Mouse (Mus musculus): ENCODE results near the gene Trpm4.
A peak's percentile ranks its signal among the peaks of the same experiment; 100 is the strongest.
"Not testable (repeated sequence)": the region's sequence is repeated elsewhere in the genome, so short reads cannot be mapped to it uniquely, and the experiment has no call there.

Trpm4 gene

DNA sequence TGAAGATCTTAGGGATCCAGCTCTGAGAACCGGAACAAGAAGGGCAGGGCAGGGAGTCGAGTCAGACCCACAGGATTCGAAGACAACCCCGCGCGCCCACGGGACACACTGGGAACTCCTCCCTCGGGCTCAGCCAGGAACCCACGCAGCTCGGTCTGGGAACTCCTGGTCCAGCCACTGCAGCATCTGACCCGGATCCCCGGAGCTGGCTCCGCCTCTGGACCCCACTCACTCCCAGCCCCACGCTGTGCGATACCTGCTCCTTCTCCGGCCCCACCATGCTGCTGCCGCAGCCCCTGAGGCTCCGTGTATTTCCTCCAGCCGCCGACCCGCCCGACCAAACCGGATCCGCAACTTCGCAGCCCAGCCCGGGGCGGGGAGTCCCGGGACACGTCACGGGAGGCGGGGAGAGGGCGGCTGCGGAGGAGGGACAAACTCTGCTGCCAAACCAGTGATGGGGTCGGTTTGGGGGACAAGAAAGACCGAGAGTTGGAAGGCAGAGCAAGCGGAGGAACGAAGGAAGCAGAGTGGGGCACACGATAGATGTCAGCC lies at the start of gene Trpm4:
TSS of gene Trpm4 (minus strand) at position 350 of the 552 bp plus-strand sequence.
- peak; percentile 87 for DNase-seq (ENCODE audit: low spot score)

DNA sequence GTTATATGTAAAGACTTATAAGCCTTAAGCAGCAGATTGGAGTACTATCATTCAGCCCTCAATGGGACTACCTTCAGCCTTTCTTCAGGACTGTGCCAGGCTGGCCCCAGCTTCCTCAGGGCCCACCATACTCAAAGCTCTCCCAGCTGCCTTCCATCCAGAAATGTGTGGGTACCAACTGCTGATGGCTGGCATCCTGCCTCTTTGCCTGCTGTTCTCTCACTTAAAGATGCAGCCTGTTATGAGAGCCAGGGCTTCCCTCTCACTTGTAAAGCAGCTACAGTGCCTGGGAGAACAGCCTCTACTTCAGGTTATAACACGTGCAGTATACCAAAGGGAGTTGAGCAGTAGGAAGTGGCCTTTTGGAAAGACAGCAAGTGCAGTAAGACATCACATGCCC lies 42.5 kb upstream of the Trpm4 start:
- no peak for DNase-seq (ENCODE audit: low spot score)

DNA sequence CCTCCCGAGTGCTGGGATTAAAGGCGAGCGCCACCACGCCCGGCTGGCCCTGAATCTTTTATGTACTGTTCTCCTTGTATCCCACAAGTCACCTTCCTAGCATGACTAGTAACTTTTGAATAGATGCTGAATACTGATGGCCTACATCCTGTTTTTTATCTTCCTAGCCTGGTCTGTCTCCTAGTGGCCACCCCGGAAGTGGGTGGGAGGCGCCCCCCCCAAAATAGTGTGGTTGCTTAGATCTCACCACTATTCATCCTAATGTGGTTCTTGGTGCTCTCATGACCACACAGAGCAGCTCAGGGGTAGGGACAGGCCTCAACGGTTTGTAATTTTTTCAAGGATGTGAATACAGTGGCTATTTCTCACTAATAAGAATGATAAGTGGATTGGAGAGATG lies 41.0 kb upstream of the Trpm4 start:
- no peak for DNase-seq (ENCODE audit: low spot score)

DNA sequence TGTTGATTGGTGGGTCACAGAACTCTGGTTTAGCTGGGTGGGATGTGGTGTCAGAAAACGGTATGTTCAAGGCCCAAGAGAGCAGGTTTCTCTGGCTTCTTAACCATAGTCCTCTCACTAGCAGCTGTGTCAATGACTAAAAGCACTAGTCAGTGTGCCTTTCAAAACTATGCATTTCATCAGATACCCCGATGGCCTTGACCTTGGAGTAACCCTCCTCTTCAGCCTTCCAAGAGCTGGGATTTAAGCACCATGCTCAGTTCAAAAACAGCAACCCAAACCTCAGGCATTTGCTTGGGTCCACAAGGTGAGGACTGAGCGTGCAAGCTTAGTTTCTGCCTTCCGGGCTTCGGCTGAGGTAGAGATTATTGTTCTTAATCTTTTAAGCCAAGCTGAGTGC lies 38.8 kb upstream of the Trpm4 start:
- no peak for DNase-seq (ENCODE audit: low spot score)

DNA sequence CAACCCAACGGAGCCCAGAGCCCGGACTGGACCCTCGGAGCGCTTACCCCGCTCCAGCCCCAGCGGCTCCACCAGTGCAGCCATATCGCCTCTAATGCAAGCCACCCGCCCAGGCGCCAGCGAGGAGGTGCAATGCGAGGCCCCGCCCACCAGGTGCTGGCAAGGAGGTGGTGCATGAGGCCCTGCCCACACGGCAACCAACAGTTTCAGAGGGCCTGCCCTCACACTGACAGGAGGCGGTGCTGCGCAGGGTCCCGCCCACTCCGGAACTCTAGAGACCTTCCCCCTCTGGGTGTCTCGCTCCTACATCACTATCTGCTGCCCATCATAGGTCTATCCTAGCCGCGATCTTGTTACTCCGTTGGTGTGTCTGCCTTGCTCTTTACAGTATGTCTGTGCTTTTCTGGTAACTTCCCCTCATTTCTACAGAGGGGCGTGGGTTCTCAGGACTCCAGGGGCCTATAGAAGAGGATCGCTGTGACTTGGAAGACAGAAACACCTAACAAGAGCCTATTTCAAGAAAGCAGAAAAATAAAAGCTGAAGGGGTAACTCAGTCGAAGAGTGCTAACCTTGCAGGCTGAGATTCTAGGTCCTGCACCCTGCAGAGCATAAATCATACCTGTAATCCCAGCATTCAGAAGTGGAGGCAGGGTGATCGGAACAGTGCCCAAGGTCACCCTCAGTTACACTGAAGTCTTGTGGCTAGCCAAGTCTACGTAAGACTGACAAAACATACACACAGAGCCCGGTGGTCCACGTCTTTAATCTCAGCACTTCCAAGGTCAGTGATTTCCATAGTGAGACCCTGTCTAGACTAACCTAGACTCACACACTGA lies 37.1 kb upstream of the Trpm4 start, which contains the start of gene Lin7b:
TSS of gene Lin7b (minus strand) at position 109 of the 837 bp plus-strand sequence.
- peak; percentile 89 for DNase-seq (ENCODE audit: low spot score)

DNA sequence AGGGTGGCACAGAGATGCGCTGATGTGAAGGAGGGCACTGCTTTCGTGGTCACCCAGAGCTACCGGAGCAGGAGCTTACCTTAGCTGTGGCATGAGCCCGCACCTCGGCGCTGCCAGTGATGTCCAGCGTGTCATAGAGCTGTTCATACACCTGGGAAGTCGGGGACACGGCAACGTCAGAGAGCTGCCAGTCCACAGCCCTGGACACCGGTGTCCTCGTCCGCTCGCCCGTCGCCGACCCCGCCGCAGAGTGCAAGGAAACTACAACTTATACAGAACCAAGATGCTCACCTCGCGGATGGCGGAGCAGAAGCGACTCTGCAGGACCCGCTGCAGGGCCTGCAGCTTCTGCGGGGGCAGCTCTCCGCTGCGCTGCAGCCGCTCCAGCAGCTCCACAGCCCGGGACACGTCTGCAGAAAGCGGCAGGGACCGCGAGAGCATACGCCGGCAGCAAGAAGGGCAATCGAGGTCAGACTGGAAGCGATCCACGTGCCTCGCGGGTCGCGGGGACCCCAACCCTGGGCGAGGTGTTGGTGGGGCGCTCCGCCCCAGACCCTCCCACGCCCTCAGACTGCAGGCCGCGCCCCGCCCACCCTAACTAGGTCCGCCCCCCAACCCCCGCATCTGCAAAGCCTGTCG lies 36.4 kb upstream of the Trpm4 start:
- DNase-seq (ENCODE audit: low spot score) = no peak

DNA sequence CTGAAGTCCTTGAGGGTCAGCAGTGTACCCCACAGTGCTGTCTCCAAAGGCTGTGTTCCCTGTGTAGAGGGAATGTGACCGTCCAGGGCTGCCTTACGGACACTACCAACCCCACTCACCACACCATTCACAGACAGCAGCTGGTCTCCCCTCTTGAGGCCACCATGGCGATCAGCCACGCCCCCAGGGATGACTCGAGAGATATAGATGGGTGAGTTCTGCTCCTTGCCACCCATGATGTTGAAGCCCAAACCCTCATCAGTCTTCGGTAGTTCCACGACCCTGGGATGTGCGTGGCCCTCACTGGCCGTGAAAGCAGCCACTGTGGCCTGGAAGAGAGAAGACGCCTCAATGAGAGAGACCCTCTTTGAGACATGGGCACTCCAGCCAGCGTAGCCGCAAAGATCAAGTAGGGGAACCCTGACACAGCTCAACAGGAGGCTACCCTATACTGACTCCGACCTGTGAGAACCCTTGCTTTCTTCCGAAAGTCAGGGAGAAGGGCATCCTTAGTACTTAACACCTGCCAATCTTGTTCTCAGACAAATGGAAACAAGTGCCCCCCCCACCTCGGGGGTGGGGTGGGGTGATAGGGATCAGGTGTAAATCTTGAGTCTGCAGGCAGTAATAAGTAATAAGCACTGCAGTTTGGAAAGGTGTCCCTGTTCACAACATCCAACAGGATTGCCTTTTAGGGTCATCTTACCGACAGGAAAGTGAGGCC lies 35.6 kb upstream of the Trpm4 start:
- no peak for DNase-seq (ENCODE audit: low spot score)

DNA sequence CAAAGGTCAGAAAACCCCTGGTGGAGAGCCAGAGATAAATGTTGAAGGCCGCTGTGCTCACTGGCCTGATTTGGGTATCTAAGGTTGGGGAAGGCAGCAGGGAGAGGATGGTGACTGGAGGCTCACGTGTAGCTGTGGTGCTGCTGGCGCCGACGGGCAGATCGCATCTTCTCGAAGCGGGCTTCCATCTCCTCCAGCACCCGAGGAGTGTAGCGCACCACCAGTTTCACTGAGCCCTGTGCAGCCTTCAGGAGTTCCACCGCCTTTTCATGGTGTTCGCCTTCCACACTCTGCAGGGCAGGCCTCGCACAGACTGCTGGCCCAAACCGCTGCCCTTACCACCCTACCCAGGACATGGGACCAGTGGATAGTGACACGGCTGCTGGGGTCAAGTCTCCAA lies 34.6 kb upstream of the Trpm4 start:
- no peak for DNase-seq (ENCODE audit: low spot score)

DNA sequence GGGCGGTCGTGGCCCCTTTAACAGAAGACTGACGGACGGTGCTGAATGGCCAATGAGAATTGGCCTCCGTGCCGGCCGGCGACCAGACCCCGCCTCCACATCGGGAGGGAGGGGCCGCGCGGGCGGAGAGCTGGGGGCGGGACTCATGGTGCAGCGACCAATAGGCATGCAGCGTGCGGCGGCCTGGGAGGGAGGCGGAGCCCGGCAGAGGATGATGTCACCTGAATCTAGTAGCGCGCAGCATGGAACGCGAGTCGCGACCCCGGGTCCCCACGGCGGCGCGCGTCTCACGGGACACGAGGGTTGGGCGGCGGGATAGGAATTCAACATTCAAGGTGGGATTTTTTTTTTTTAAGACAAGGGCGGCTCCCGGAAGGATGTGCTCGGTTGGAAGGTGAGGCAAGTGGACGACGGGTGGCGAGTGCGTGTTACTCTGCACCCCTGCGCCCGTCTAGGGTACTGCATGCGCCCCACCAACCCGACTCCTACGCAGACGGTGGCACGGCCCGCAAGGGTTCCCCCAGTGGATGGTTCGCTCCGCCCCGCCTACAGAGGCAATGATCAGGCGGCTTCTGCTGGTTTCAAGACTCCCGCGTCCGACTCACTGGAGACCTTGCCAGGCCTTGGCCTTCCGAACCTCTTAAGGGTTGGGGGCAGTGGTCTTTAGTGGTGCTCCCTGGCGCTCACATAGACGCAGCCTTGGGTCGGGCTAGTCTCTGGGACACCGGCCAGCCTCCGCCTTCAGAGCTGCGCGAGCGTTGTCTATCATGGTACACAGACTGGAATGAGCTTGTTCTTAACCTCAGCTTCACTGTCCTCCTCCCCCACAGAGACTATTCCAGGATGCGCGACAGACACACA lies 33.7 kb upstream of the Trpm4 start:
- DNase-seq (ENCODE audit: low spot score) = peak; percentile 98

DNA sequence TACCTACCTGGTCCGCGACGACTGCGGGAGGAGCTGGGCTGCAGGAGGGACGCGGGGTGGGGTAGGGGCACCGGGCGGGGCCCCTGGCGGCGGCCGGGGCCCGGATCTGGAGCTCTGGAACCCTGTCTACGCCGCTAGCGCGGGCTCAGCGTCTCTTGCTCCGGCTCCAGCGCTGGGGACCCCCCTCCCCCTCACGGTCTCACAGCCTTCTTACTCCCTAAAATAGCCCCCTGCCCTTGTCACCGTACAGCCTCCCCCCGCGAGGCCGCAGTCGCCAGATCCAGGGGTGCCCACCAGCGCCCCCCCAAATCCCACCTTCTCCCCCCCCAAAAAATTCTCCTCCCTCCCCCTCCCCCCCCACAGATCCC lies 33.1 kb upstream of the Trpm4 start, which contains the start of gene Ppfia3:
TSS of gene Ppfia3 (minus strand) at position 368 of the 368 bp plus-strand sequence.
- DNase-seq (ENCODE audit: low spot score) = no peak

DNA sequence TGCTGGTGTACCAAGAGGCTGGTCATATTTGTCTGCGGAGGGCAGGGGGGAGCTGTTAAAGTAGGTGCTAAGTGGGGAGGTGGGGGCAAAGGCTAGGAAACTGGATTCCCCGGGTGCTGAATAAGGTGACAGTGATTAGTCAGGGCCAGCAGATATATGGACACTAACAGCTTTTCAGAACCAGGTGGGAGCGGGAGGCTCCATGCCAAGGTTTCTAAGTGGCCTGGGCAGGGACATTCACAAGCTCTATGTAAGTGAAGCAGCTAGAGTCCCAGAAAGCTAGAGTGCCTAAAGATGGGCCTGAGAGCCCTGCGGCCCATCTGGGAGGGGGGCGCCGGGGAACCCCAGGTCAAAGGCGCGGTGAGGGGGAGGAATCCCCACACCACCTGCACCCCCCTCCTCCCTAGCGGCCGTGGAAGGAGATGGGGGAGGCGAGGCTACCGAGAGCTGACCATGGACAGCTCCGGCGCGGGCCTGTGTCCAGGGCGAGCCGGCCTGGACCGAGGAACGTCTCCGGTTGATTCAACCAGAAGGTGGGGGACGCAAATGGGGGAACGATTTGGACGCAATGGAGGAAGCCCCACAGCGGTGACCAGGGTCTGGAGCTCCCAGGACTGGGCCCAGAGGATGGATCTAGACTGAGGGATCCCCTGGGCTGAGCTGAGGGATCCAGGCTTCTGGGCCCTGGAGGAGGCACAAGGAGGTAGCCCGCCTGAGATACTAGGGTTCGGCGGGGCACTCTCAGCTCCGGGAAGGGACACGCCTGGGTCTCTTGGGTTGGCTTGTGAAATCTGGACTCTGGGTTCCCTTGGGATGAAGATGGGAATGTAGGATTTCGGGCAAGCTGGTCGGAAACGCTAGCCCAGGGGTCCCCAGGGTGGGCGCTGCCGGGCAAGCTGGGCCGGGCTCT lies 32.4 kb upstream of the Trpm4 start:
- peak; percentile 69 for DNase-seq (ENCODE audit: low spot score)

DNA sequence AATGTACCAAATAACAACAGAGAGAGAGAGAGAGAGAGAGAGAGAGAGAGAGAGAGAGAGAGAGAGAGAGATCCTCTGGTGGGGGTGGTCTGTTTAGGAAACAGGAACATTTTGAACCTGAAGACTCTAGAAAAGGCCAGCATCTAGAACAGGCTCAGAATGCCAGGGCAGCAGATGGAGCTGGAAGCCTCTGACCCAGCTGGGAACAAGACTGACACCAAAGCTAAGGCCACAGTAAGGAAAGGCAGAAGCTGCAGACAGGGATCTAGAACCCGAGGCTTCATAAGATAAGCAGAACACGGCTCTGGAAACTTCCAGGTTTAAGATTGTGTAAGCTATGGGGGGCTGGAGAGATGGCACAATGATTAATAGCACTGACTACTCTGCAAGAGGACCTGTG lies 30.4 kb upstream of the Trpm4 start:
- no peak for DNase-seq (ENCODE audit: low spot score)

DNA sequence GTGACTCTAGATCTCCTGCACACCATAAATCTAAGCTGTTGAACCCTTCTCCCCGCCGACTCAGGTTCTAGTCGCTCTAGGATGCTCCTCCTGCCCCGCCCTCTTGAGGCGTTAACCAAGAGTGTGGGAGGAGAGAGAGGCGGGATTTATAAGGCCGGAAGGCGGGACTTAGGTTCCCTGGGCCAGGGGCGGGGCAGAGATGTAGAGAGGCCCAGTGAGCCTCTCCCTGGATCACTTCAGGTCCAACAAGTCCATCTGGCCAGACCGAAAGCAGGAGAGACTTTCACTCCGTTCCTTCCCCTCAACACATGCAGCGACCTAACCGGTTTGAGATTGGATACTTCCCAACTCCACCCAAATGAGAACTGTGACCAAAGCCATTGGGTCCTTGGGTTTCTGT lies 29.2 kb upstream of the Trpm4 start:
- DNase-seq (ENCODE audit: low spot score) = no peak

DNA sequence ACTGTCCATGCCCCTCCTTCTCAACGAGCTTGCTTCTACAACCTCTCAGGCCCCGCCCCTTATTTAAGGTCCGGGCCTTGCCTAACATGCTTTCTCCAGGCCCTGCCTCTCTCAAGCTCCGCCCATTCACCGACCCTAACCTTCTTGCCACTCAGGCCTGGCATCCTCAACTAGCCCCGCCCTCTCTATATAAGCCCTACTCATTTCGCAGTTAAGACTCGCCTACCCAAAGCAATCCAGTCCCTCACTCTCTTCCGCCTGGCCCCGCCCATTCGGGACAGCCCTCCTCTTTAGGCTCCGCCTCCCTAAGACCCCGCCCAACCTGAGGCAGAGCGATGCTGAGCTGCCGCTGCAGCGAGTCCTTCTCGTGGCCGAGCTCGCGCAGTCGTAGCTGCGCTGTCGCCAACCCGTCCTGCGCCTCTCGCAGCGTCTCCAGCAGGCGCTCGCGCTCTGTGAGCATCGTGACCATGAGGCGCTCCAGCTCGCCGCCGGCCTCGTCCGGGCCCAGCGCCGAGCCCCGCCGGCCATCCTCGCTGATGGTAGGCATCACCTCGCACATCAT lies 27.7 kb upstream of the Trpm4 start:
- peak; percentile 75 for DNase-seq (ENCODE audit: low spot score)

DNA sequence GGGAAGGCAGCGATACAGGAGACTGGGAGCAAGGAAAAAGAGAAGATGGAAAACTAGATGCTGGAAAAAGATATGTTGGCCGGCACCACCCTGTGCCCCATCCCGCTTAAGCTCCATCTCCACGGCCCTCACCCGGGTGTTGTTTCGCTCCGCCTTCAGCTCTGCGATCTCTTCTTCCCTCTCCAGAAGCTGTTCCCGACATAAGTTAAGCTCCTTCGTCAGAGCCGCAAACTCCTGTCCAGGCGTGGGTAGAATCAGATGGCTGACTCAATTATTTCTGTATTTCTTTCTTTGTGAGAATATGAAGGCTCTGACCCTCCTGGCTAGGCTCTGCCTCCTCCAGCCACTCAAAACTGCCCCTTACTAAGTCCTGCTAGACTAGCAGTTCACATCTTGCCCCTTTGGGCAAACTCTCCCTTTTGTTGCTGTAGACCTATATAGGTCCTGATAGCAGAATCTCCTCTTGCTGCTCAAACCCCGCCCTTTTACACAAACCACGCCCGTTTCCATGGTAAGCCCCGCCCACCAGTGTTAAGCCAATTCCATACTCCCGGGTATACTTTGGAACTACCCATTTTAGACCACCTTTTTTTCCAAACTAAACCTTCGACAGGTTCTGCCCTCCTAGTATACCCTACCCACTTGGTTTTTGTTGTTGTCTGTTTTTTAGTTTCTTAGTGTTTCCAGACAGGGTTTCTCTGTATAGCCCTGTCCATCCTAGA lies 27.0 kb upstream of the Trpm4 start:
- no peak for DNase-seq (ENCODE audit: low spot score)

DNA sequence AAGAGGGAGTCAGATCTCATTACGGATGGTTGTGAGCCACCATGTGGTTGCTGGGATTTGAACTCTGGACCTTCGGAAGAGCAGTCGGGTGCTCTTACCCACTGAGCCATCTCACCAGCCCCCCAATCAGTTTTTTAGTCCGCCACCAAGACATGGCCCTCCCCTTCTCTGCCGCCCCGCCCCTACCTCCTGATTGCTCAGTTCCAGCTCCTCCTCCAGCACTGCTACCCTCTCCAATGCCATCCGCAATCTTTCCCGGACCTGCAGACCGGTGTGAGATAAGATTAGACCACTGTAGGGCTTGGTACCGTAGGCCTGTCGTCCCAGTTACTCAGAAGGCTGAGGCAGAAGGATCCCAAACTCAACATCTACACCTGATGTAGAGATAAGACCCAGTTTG lies 25.5 kb upstream of the Trpm4 start:
- DNase-seq (ENCODE audit: low spot score) = not testable (repeated sequence)

DNA sequence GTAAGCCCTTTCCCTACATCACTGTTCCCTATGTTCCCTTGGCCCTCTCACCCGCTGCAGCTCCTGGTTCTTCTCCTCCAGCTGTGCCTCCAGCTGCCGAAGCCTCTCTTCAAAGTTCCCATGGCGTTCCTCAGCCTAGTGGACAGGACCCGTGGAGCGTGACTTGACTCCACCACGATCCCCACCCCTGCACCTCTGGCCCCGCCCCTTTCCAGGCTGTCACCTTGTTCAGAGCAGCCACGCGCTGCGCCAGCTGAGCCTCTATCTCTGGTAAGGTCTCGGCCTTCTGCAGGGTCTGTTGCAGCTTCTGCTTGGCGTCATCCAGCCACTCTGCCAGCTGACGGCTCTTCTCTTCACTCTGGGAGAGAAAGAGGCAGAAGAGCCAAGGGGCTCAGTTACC lies 22.5 kb upstream of the Trpm4 start:
- no peak for DNase-seq (ENCODE audit: low spot score)

DNA sequence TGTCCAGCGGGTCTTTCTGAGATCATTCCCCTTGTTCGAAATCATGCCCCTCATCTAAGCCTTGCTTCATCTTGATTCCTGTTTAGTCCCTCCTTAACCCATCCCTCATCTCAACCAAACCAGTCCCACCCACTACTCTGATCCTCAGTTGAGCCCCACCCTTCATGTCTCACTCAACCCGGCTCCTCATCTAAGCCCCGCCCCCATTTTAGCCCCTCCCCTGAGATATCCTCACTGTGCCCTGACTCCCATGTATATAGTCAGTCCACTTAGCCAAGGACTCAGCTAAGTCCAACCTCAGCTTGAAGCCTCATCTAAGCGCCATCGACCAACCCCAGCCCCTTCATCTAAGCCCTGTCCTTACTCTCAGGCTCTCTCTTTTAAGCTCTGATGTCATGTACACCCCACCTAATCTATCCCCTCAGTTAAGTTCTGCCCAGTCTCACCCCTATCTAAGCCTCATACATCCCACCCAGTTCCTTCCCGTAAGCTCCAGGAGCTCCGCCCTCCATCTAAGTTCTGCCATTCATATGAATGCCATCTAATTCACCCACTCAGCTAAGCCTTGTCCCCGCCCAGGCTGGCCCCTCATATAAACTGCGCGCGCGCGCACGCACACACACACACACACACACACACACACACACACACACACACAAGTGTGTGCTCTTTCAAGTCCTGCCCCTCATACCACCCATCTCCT lies 21.9 kb upstream of the Trpm4 start:
- DNase-seq (ENCODE audit: low spot score) = no peak

DNA sequence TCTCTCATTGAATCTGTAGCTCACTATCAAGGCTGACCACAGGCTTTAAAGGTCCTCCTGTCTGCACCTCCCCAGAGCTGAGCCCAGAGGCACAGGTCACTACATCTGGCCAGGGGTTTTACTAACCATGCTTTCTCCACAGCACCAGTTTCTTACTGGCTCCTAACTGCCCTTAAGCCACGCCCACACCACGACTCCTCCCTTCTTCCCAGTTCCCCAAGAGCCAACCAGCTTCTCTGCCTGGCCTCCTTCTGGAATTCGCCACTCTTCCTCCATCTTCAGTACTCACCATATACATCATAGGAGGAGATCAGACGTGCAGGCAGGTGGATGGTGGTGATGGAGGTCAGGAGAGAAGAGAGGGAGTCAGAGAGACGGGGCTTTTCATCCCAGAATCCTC lies 19.5 kb upstream of the Trpm4 start:
- DNase-seq (ENCODE audit: low spot score) = no peak
